Mouse (Mus musculus) CD8-positive naive resting alpha-beta T cell, adult 57 days (primary cell): Measurements from ENCODE around the gene Zfp715. TPM values are rescaled to one million over a fixed set of nuclear protein-coding genes. Genes with fewer than 3 reads are reported as not detected.

Experiments used
- total RNA-seq: library from RNA; stranded (reverse); gene quantifications from one replicate; pipeline ENCODE4 v1.2.4, GENCODE M21; 2023

Gene Zfp715
- total RNA-seq = 27.4 TPM

GRCm38 (mm10) chr7:43313013-43313428 is at the start of gene Zfp715:
Gene Zfp715 (minus strand): TSS chr7:43313294.

GRCm38 (mm10) chr7:43351154-43351553 is 38.1 kb upstream of the Zfp715 start, which contains the start of gene Siglecf:
Gene Siglecf (plus strand): TSS chr7:43351341.

Other genes starting within 250 kb of the Zfp715 start
- gene Zfp936, start 199.1 kb downstream of the Zfp715 start, total RNA-seq = not detected
- gene Siglecf, start 38.0 kb upstream of the Zfp715 start, total RNA-seq = 0.31 TPM
- gene Siglecg, start 94.9 kb upstream of the Zfp715 start, total RNA-seq = 22.1 TPM
- gene Lim2, start 114.4 kb upstream of the Zfp715 start, total RNA-seq = not detected
- gene Nkg7, start 123.8 kb upstream of the Zfp715 start, total RNA-seq = 209 TPM
- 2.4 TPM for gene Cldnd2, start 127.5 kb upstream of the Zfp715 start, total RNA-seq
- 27.5 TPM for gene Etfb, start 130.8 kb upstream of the Zfp715 start, total RNA-seq
- gene Gm45233, start 130.8 kb upstream of the Zfp715 start, total RNA-seq = not detected
- gene Vsig10l, start 149.9 kb upstream of the Zfp715 start, total RNA-seq = 0.89 TPM
- not detected for gene Iglon5, start 176.8 kb upstream of the Zfp715 start, total RNA-seq
- gene 4931406B18Rik, start 192.6 kb upstream of the Zfp715 start, total RNA-seq = not detected
- 1.0 TPM for gene Cd33, start 231.1 kb upstream of the Zfp715 start, total RNA-seq
- 9.1 TPM for gene Zfp658, start 249.0 kb upstream of the Zfp715 start, total RNA-seq